Mouse (Mus musculus) liver, embryonic 15.5 days (tissue): ENCODE measurements around the gene Ptpn14. TPM values are rescaled to one million over a fixed set of nuclear protein-coding genes. Genes with fewer than 3 reads are reported as not detected.

Experiments
- ATAC-seq: fragments of 200-750 bp; cut with Nextera tagmentation; 2 replicates; pipeline ENCODE4 v1.8.0; 2017; ENCODE audit warnings: moderate number of reproducible peaks, mild to moderate bottlenecking, moderate library complexity; ENCODE audit not compliant: insufficient read depth
- H3K27ac ChIP-seq: fragments of 300-500 bp; sonication (generic); replicated peaks from 2 replicates; pipeline ENCODE4 v1.5.1; 2015; ENCODE audit warnings: mild to moderate bottlenecking, inconsistent platforms
- H3K27me3 ChIP-seq: fragments of 300-500 bp; sonication (generic); 2 replicates; pipeline ENCODE4 v1.6.1; 2015; ENCODE audit warnings: mild to moderate bottlenecking, inconsistent platforms
- H3K36me3 ChIP-seq: fragments of 300-500 bp; sonication (generic); replicated peaks from 2 replicates; pipeline ENCODE4 v1.6.1; 2015; ENCODE audit warnings: moderate library complexity, mild to moderate bottlenecking, inconsistent platforms
- H3K4me1 ChIP-seq: fragments of 300-500 bp; sonication (generic); replicated peaks from 2 replicates; pipeline ENCODE4 v1.6.1; 2015; ENCODE audit warnings: inconsistent platforms
- H3K4me2 ChIP-seq: fragments of 300-500 bp; sonication (generic); 2 replicates; pipeline ENCODE4 v1.6.1; 2015; ENCODE audit warnings: moderate library complexity, mild to moderate bottlenecking, inconsistent platforms
- H3K4me3 ChIP-seq: fragments of 300-500 bp; sonication (generic); replicated peaks from 2 replicates; pipeline ENCODE4 v1.5.1; 2015; ENCODE audit warnings: mild to moderate bottlenecking, inconsistent platforms
- H3K9ac ChIP-seq: fragments of 300-500 bp; sonication (generic); 2 replicates; pipeline ENCODE4 v1.6.1; 2015; ENCODE audit warnings: moderate library complexity, mild to moderate bottlenecking, inconsistent platforms
- H3K9me3 ChIP-seq: fragments of 300-500 bp; sonication (generic); replicated peaks from 2 replicates; pipeline ENCODE4 v1.6.1; 2016; ENCODE audit warnings: inconsistent platforms
- WGBS: fragments of 180-500 bp; shearing (Covaris S2); methylation state at CpG from one replicate; pipeline ENCODE4 v1.1.7; 2015; ENCODE audit warnings: mixed read lengths; ENCODE audit not compliant: insufficient replicate concordance; 5-methylcytosine and 5-hydroxymethylcytosine counted together
- polyA plus RNA-seq: library from polyadenylated mRNA; unstranded; fragments of >200 nt; fragmentation: Nextera tagmentation; extraction: Ambion mirVana; gene quantifications from 2 replicates; pipeline ENCODE4 v1.2.1, GENCODE M21; 2015

Gene Ptpn14
- polyA plus RNA-seq, 1 experiment from 2014 or later: 0.40 TPM

- ATAC-seq: no peak
- 31% methylated on average over 4 of the region's 4 CpGs for WGBS
- Histone ChIP-seq H3K36me3 (no peaks in the 10 kb centered on the region), H3K4me3 (no peak overlapping the region), H3K4me2 (no peak overlapping the region), H3K9ac (no peak overlapping the region), H3K4me1 (no peaks in the 10 kb centered on the region), H3K27ac (no peak overlapping the region), H3K27me3 (peaks cover 3% of the 10 kb centered on the region; the same call in 1 of the 2 replicates), H3K9me3 (no peaks in the 10 kb centered on the region)
These were observed 18.5 kb downstream of the Ptpn14 start for GRCm38 (mm10) chr1:189746520-189746919.

- H3K4me2 ChIP-seq: no peak overlapping the region
- H3K27ac ChIP-seq: no peak overlapping the region
- no peak overlapping the region for H3K9ac ChIP-seq
- no peaks in the 10 kb centered on the region for H3K9me3 ChIP-seq
- ATAC-seq: no peak
- no peaks in the 10 kb centered on the region for H3K36me3 ChIP-seq
- no peak overlapping the region for H3K4me3 ChIP-seq
- WGBS: 77% methylated on average over 4 of the region's 4 CpGs
- H3K27me3 ChIP-seq: no peaks in the 10 kb centered on the region; the same call in 1 of the 2 replicates
- peaks cover 8% of the 10 kb centered on the region for H3K4me1 ChIP-seq
These were observed 21.7 kb downstream of the Ptpn14 start for GRCm38 (mm10) chr1:189749789-189750188.

GRCm38 (mm10) chr1:189750233-189750632, 22.2 kb downstream of the Ptpn14 start:
- no peaks in the 10 kb centered on the region for H3K9me3 ChIP-seq
- H3K4me3 ChIP-seq: no peak overlapping the region
- H3K27me3 ChIP-seq: no peaks in the 10 kb centered on the region; the same call in 1 of the 2 replicates
- ATAC-seq: no peak
- peaks cover 13% of the 10 kb centered on the region for H3K4me1 ChIP-seq
- H3K4me2 ChIP-seq: no peak overlapping the region
- 84% methylated on average over 5 of the region's 5 CpGs for WGBS
- no peak overlapping the region for H3K9ac ChIP-seq
- H3K36me3 ChIP-seq: no peaks in the 10 kb centered on the region
- no peak overlapping the region for H3K27ac ChIP-seq

GRCm38 (mm10) chr1:189752245-189752644, 24.2 kb downstream of the Ptpn14 start:
- Histone ChIP-seq H3K4me3 (no peak overlapping the region), H3K4me1 (peaks cover 33% of the 10 kb centered on the region), H3K4me2 (no peak overlapping the region), H3K27ac (no peak overlapping the region), H3K36me3 (no peaks in the 10 kb centered on the region), H3K9ac (no peak overlapping the region), H3K27me3 (no peaks in the 10 kb centered on the region; the same call in 1 of the 2 replicates), H3K9me3 (no peaks in the 10 kb centered on the region)
- WGBS: 48% methylated on average over 6 of the region's 6 CpGs
- ATAC-seq: no peak

- ATAC-seq: no peak
- Histone ChIP-seq H3K4me2 (no peak overlapping the region), H3K27ac (peak overlapping the region; percentile 94), H3K4me1 (peaks cover 45% of the 10 kb centered on the region), H3K36me3 (no peaks in the 10 kb centered on the region), H3K4me3 (no peak overlapping the region), H3K9me3 (no peaks in the 10 kb centered on the region), H3K9ac (no peak overlapping the region), H3K27me3 (no peaks in the 10 kb centered on the region; the same call in 1 of the 2 replicates)
- 90% methylated on average over 8 of the region's 8 CpGs for WGBS
These were observed 27.0 kb downstream of the Ptpn14 start for GRCm38 (mm10) chr1:189755072-189755471.

GRCm38 (mm10) chr1:189756306-189757053, 28.4 kb downstream of the Ptpn14 start:
- Histone ChIP-seq H3K4me2 (peak overlapping the region; percentile 60), H3K9ac (peak overlapping the region; percentile 30), H3K9me3 (no peaks in the 10 kb centered on the region), H3K4me1 (peaks cover 45% of the 10 kb centered on the region), H3K4me3 (peak overlapping the region; percentile 24), H3K27me3 (no peaks in the 10 kb centered on the region; the same call in 1 of the 2 replicates), H3K36me3 (no peaks in the 10 kb centered on the region), H3K27ac (peak overlapping the region; percentile 94)
- ATAC-seq: peak; percentile 95
- WGBS: 18% methylated on average over 19 of the region's 19 CpGs

GRCm38 (mm10) chr1:189757054-189757408, 29.0 kb downstream of the Ptpn14 start:
- Histone ChIP-seq H3K9me3 (no peaks in the 10 kb centered on the region), H3K27me3 (no peaks in the 10 kb centered on the region; the same call in 1 of the 2 replicates), H3K4me2 (peak overlapping the region; percentile 60), H3K4me1 (peaks cover 49% of the 10 kb centered on the region), H3K36me3 (no peaks in the 10 kb centered on the region), H3K27ac (peak overlapping the region; percentile 94), H3K4me3 (no peak overlapping the region; the same call in 1 of the 2 replicates), H3K9ac (0 out of 2 replicates have a peak overlapping the region, but pooled peaks have one; percentile 16)
- WGBS: 23% methylated on average over 7 of the region's 7 CpGs
- peak; percentile 90 for ATAC-seq

GRCm38 (mm10) chr1:189761581-189762021, 33.5 kb downstream of the Ptpn14 start:
- H3K9ac ChIP-seq: no peak overlapping the region
- 65% methylated on average over 6 of the region's 6 CpGs for WGBS
- no peak overlapping the region for H3K27ac ChIP-seq
- H3K9me3 ChIP-seq: no peaks in the 10 kb centered on the region
- no peaks in the 10 kb centered on the region for H3K36me3 ChIP-seq
- H3K4me1 ChIP-seq: peaks cover 23% of the 10 kb centered on the region
- no peaks in the 10 kb centered on the region for H3K27me3 ChIP-seq
- no peak for ATAC-seq
- H3K4me2 ChIP-seq: no peak overlapping the region
- H3K4me3 ChIP-seq: no peak overlapping the region

- H3K9me3 ChIP-seq: no peaks in the 10 kb centered on the region
- H3K27ac ChIP-seq: no peak overlapping the region
- 33% methylated on average over 5 of the region's 5 CpGs for WGBS
- H3K9ac ChIP-seq: no peak overlapping the region
- H3K4me2 ChIP-seq: no peak overlapping the region
- ATAC-seq: no peak
- no peaks in the 10 kb centered on the region for H3K36me3 ChIP-seq
- H3K4me3 ChIP-seq: no peak overlapping the region
- no peaks in the 10 kb centered on the region for H3K27me3 ChIP-seq
- H3K4me1 ChIP-seq: 0 out of 2 replicates have a peak, but pooled peaks cover 5% of the 10 kb centered on the region
These were observed 36.2 kb downstream of the Ptpn14 start for GRCm38 (mm10) chr1:189764258-189764657.

GRCm38 (mm10) chr1:189767164-189767563, 39.1 kb downstream of the Ptpn14 start:
- no peaks in the 10 kb centered on the region for H3K27me3 ChIP-seq
- H3K4me2 ChIP-seq: no peak overlapping the region
- no peak overlapping the region for H3K9ac ChIP-seq
- H3K9me3 ChIP-seq: no peaks in the 10 kb centered on the region
- no peaks in the 10 kb centered on the region for H3K36me3 ChIP-seq
- peaks cover 4% of the 10 kb centered on the region; the same call in 1 of the 2 replicates for H3K4me1 ChIP-seq
- no peak for ATAC-seq
- no peak overlapping the region for H3K4me3 ChIP-seq
- H3K27ac ChIP-seq: no peak overlapping the region
- WGBS: 53% methylated on average over 10 of the region's 10 CpGs

GRCm38 (mm10) chr1:189767910-189768309, 39.8 kb downstream of the Ptpn14 start:
- no peaks in the 10 kb centered on the region for H3K9me3 ChIP-seq
- no peaks in the 10 kb centered on the region for H3K36me3 ChIP-seq
- no peaks in the 10 kb centered on the region for H3K27me3 ChIP-seq
- H3K27ac ChIP-seq: no peak overlapping the region
- no peak overlapping the region for H3K4me3 ChIP-seq
- peaks cover 4% of the 10 kb centered on the region; the same call in 1 of the 2 replicates for H3K4me1 ChIP-seq
- no peak overlapping the region for H3K9ac ChIP-seq
- H3K4me2 ChIP-seq: no peak overlapping the region
- ATAC-seq: no peak
- 62% methylated on average over 9 of the region's 9 CpGs for WGBS
